Mouse (Mus musculus) hindbrain, embryonic 14.5 days (tissue): ENCODE results near the gene Rhoj. TPM values are rescaled to one million over a fixed set of nuclear protein-coding genes. Genes with fewer than 3 reads are reported as not detected.

ENCODE experiments used
- ATAC-seq: fragments of 200-750 bp; cut with Nextera tagmentation; 2 replicates; pipeline ENCODE4 v1.8.0; 2017; ENCODE audit warnings: moderate number of reproducible peaks, mild to moderate bottlenecking, moderate TSS enrichment, moderate library complexity; ENCODE audit not compliant: low FRiP score
- DNase-seq: peaks from one replicate; pipeline ENCODE4 v3.0.0-alpha.2; 2015; ENCODE audit warnings: low spot score
- H3K27ac ChIP-seq: fragments of 300-500 bp; sonication (generic); 2 replicates; pipeline ENCODE4 v1.5.1; 2014; ENCODE audit warnings: mild to moderate bottlenecking, moderate library complexity
- H3K27me3 ChIP-seq: fragments of 300-500 bp; sonication (generic); 2 replicates; pipeline ENCODE4 v1.6.1; 2014; ENCODE audit warnings: mild to moderate bottlenecking, low read length, mixed read lengths; ENCODE audit not compliant: control insufficient read depth, insufficient read depth
- H3K36me3 ChIP-seq: fragments of 300-500 bp; sonication (generic); replicated peaks from 2 replicates; pipeline ENCODE4 v1.6.1; 2014; ENCODE audit not compliant: control insufficient read depth, insufficient read depth
- H3K4me1 ChIP-seq: fragments of 300-500 bp; sonication (generic); replicated peaks from 2 replicates; pipeline ENCODE4 v1.6.1; 2014; ENCODE audit warnings: antibody characterized with exemption, low read length, mixed read lengths; ENCODE audit not compliant: control insufficient read depth, insufficient read depth
- H3K4me2 ChIP-seq: fragments of 300-500 bp; sonication (generic); replicated peaks from 2 replicates; pipeline ENCODE4 v1.6.1; 2014; ENCODE audit warnings: mild to moderate bottlenecking, moderate library complexity
- H3K4me3 ChIP-seq: fragments of 300-500 bp; sonication (generic); replicated peaks from 2 replicates; pipeline ENCODE4 v1.5.1; 2014; ENCODE audit warnings: mild to moderate bottlenecking, low read length
- H3K9ac ChIP-seq: fragments of 300-500 bp; sonication (generic); 2 replicates; pipeline ENCODE4 v1.6.1; 2014
- H3K9me3 ChIP-seq: fragments of 300-500 bp; sonication (generic); 2 replicates; pipeline ENCODE4 v1.6.1; 2016; ENCODE audit warnings: low read length; ENCODE audit not compliant: control insufficient read depth
- WGBS: fragments of 180-500 bp; shearing (Covaris S2); extraction: QIAGEN DNeasy Blood & Tissue Kit; methylation state at CpG from one replicate; pipeline ENCODE4 v1.1.7; 2014; 5-methylcytosine and 5-hydroxymethylcytosine counted together
- polyA plus RNA-seq: library from polyadenylated mRNA; unstranded; fragments of >200 nt; fragmentation: Nextera tagmentation; extraction: Ambion mirVana; gene quantifications from 2 replicates; pipeline ENCODE4 v1.2.1, GENCODE M21; 2014

Gene Rhoj
- polyA plus RNA-seq, 1 experiment from 2014 or later: 28.3 TPM

- Histone ChIP-seq H3K9ac (no peak overlapping the region), H3K4me2 (no peak overlapping the region), H3K27ac (no peak overlapping the region), H3K4me3 (no peak overlapping the region), H3K9me3 (no peaks in the 10 kb centered on the region), H3K4me1 (no peaks in the 10 kb centered on the region), H3K27me3 (no peaks in the 10 kb centered on the region), H3K36me3 (no peaks in the 10 kb centered on the region)
- WGBS: 91% methylated on average over 10 of the region's 10 CpGs
- ATAC-seq: no peak
- DNase-seq: no peak
These were observed 66.3 kb downstream of the Rhoj start for GRCm38 (mm10) chr12:75374437-75374836.

- H3K4me2 ChIP-seq: no peak overlapping the region
- ATAC-seq: no peak
- WGBS: 79% methylated on average over 12 of the region's 12 CpGs
These were observed 66.9 kb downstream of the Rhoj start for GRCm38 (mm10) chr12:75375060-75375459.

GRCm38 (mm10) chr12:75376126-75376525 lies 68.0 kb downstream of the Rhoj start:
- no peaks in the 10 kb centered on the region for H3K4me1 ChIP-seq
- H3K27me3 ChIP-seq: no peaks in the 10 kb centered on the region
- no peak overlapping the region for H3K9ac ChIP-seq
- H3K36me3 ChIP-seq: no peaks in the 10 kb centered on the region
- 86% methylated on average over 6 of the region's 6 CpGs for WGBS
- H3K9me3 ChIP-seq: no peaks in the 10 kb centered on the region
- no peak overlapping the region for H3K27ac ChIP-seq
- DNase-seq (no peak), ATAC-seq (no peak)
- no peak overlapping the region for H3K4me3 ChIP-seq
- H3K4me2 ChIP-seq: no peak overlapping the region

More at GRCm38 (mm10) chr12:75375060-75375459, 66.9 kb downstream of the Rhoj start:
- H3K9ac ChIP-seq: no peak overlapping the region
- H3K9me3 ChIP-seq: no peaks in the 10 kb centered on the region
- no peaks in the 10 kb centered on the region for H3K36me3 ChIP-seq
- no peak overlapping the region for H3K27ac ChIP-seq
- no peak overlapping the region for H3K4me3 ChIP-seq
- DNase-seq: no peak
- no peaks in the 10 kb centered on the region for H3K4me1 ChIP-seq
- no peaks in the 10 kb centered on the region for H3K27me3 ChIP-seq

- H3K4me1 ChIP-seq: no peaks in the 10 kb centered on the region
- H3K27ac ChIP-seq: no peak overlapping the region
- no peak overlapping the region for H3K9ac ChIP-seq
- no peak for ATAC-seq
- no peak overlapping the region for H3K4me2 ChIP-seq
- DNase-seq: no peak
- WGBS: 91% methylated on average over 9 of the region's 9 CpGs
- no peaks in the 10 kb centered on the region for H3K9me3 ChIP-seq
- H3K27me3 ChIP-seq: no peaks in the 10 kb centered on the region
- H3K36me3 ChIP-seq: no peaks in the 10 kb centered on the region
- H3K4me3 ChIP-seq: no peak overlapping the region
These were observed 78.6 kb downstream of the Rhoj start for GRCm38 (mm10) chr12:75386731-75387130.

GRCm38 (mm10) chr12:75387156-75387555 lies 79.0 kb downstream of the Rhoj start:
- no peak overlapping the region for H3K27ac ChIP-seq

GRCm38 (mm10) chr12:75387846-75388245 lies 79.7 kb downstream of the Rhoj start:
- ATAC-seq (no peak), DNase-seq (no peak)
- Histone ChIP-seq H3K4me1 (no peaks in the 10 kb centered on the region), H3K27me3 (no peaks in the 10 kb centered on the region), H3K4me2 (no peak overlapping the region), H3K9ac (no peak overlapping the region), H3K27ac (no peak overlapping the region), H3K36me3 (no peaks in the 10 kb centered on the region), H3K4me3 (no peak overlapping the region), H3K9me3 (no peaks in the 10 kb centered on the region)
- WGBS: 94% methylated on average over 15 of the region's 15 CpGs

More at GRCm38 (mm10) chr12:75387156-75387555, 79.0 kb downstream of the Rhoj start:
- Histone ChIP-seq H3K4me2 (no peak overlapping the region), H3K36me3 (no peaks in the 10 kb centered on the region), H3K27me3 (no peaks in the 10 kb centered on the region), H3K9me3 (no peaks in the 10 kb centered on the region), H3K4me3 (no peak overlapping the region), H3K9ac (no peak overlapping the region), H3K4me1 (no peaks in the 10 kb centered on the region)
- no peak for DNase-seq
- ATAC-seq: no peak
- 90% methylated on average over 8 of the region's 8 CpGs for WGBS

- no peak overlapping the region for H3K4me3 ChIP-seq
- DNase-seq (no peak), ATAC-seq (no peak)
- H3K27me3 ChIP-seq: no peaks in the 10 kb centered on the region
- 94% methylated on average over 9 of the region's 9 CpGs for WGBS
- H3K9me3 ChIP-seq: no peaks in the 10 kb centered on the region
- H3K27ac ChIP-seq: no peak overlapping the region
- no peak overlapping the region for H3K4me2 ChIP-seq
- H3K9ac ChIP-seq: no peak overlapping the region
- H3K4me1 ChIP-seq: no peaks in the 10 kb centered on the region
- no peaks in the 10 kb centered on the region for H3K36me3 ChIP-seq
These were observed 80.4 kb downstream of the Rhoj start for GRCm38 (mm10) chr12:75388521-75388920.

- no peak overlapping the region for H3K27ac ChIP-seq
- H3K4me1 ChIP-seq: no peaks in the 10 kb centered on the region
- H3K36me3 ChIP-seq: no peaks in the 10 kb centered on the region
- H3K4me3 ChIP-seq: peak overlapping the region; percentile 21
- peak overlapping the region; percentile 37 for H3K9ac ChIP-seq
- ATAC-seq: peak; percentile 65; the same call in 1 of the 2 replicates
- DNase-seq: peak; percentile 81
- H3K27me3 ChIP-seq: no peaks in the 10 kb centered on the region
- H3K4me2 ChIP-seq: peak overlapping the region; percentile 43
- H3K9me3 ChIP-seq: no peaks in the 10 kb centered on the region
- WGBS: 45% methylated on average over 20 of the region's 20 CpGs
These were observed 81.4 kb downstream of the Rhoj start for GRCm38 (mm10) chr12:75389308-75390135.

- no peak overlapping the region for H3K4me3 ChIP-seq
- no peak overlapping the region for H3K9ac ChIP-seq
- H3K27ac ChIP-seq: no peak overlapping the region
- DNase-seq (no peak), ATAC-seq (no peak)
- no peaks in the 10 kb centered on the region for H3K4me1 ChIP-seq
- H3K36me3 ChIP-seq: no peaks in the 10 kb centered on the region
- H3K4me2 ChIP-seq: no peak overlapping the region
- H3K9me3 ChIP-seq: no peaks in the 10 kb centered on the region
- H3K27me3 ChIP-seq: no peaks in the 10 kb centered on the region
- WGBS: 83% methylated on average over 9 of the region's 9 CpGs
These were observed 83.4 kb downstream of the Rhoj start for GRCm38 (mm10) chr12:75391526-75391925.
